Mouse (Mus musculus) hindbrain, embryonic 12.5 days (tissue): Measurements from ENCODE around the gene Tmem203. TPM values are rescaled to one million over a fixed set of nuclear protein-coding genes. Genes with fewer than 3 reads are reported as not detected.

Experiments used
- ATAC-seq: fragments of 200-750 bp; cut with Nextera tagmentation; 2 replicates; pipeline ENCODE4 v1.8.0; 2017; ENCODE audit warnings: moderate TSS enrichment; ENCODE audit not compliant: low FRiP score
- H3K27ac ChIP-seq: fragments of 300-500 bp; sonication (generic); 2 replicates; pipeline ENCODE4 v1.5.1; 2016; ENCODE audit warnings: mild to moderate bottlenecking
- H3K27me3 ChIP-seq: fragments of 300-500 bp; sonication (generic); 2 replicates; pipeline ENCODE4 v1.6.1; 2016; ENCODE audit warnings: mild to moderate bottlenecking
- H3K36me3 ChIP-seq: fragments of 300-500 bp; sonication (generic); 2 replicates; pipeline ENCODE4 v1.6.1; 2016; ENCODE audit warnings: mild to moderate bottlenecking
- H3K4me1 ChIP-seq: fragments of 300-500 bp; sonication (generic); 2 replicates; pipeline ENCODE4 v1.6.1; 2016
- H3K4me2 ChIP-seq: fragments of 300-500 bp; sonication (generic); replicated peaks from 2 replicates; pipeline ENCODE4 v1.6.1; 2016; ENCODE audit warnings: mild to moderate bottlenecking
- H3K4me3 ChIP-seq: fragments of 300-500 bp; sonication (generic); 2 replicates; pipeline ENCODE4 v1.5.1; 2016; ENCODE audit warnings: mild to moderate bottlenecking
- H3K9ac ChIP-seq: fragments of 300-500 bp; sonication (generic); 2 replicates; pipeline ENCODE4 v1.6.1; 2016; ENCODE audit warnings: mild to moderate bottlenecking, moderate library complexity
- H3K9me3 ChIP-seq: fragments of 300-500 bp; sonication (generic); replicated peaks from 2 replicates; pipeline ENCODE4 v1.6.1; 2016; ENCODE audit warnings: mild to moderate bottlenecking
- WGBS: fragments of 180-500 bp; shearing (Covaris S2); methylation state at CpG from one replicate; pipeline ENCODE4 v1.1.7; 2016; 5-methylcytosine and 5-hydroxymethylcytosine counted together
- polyA plus RNA-seq: library from polyadenylated mRNA; unstranded; fragments of >200 nt; fragmentation: Nextera tagmentation; extraction: Ambion mirVana; gene quantifications from 2 replicates; pipeline ENCODE4 v1.2.1, GENCODE M21; 2016

Tmem203 gene
- polyA plus RNA-seq, 1 experiment from 2014 or later, result 18.6 TPM

DNA sequence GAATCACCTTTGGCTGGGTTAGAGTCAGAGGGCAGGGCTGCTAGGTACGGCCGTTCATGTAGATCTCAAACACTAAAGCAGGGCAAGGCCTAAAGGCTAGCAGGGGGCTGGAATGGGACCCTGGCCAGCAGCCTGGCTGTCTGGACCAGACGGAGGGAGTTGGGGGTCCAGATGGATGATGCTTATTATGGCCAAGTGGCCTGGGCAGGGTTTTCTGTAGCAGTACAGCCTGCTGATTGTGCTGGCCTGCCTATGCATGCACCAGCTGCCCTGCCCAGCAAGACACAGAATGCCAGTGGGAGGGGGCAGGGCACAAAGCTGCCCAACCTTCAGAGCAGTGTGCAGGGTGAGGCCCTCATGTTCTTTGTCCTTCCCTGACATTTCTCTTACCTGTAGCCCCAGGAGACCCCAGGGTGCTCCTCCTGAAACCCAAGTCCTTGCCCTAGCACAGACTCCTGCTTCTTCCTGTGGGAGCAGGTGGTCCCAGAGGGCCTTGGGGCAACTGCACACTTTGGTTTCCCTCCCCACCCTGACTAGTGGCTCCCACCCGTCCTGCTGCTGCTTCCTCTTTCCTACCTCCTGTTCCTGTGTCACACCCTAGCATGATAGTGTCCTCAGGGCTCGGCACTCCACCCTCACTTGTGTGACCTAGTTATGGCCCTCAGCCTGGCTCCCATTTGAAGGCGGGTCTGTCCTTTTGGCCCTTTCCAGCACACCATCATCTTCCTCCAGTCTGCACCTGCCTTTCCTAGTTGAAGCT, 10.8 kb downstream of the Tmem203 start:
- Histone ChIP-seq H3K9ac (peak overlapping the region; percentile 13), H3K9me3 (no peaks in the 10 kb centered on the region), H3K36me3 (peaks cover 19% of the 10 kb centered on the region), H3K27ac (0 out of 2 replicates have a peak overlapping the region, but pooled peaks have one; percentile 8), H3K4me2 (peak overlapping the region; percentile 99), H3K4me3 (no peak overlapping the region), H3K4me1 (peaks cover 58% of the 10 kb centered on the region), H3K27me3 (peaks cover 23% of the 10 kb centered on the region)
- ATAC-seq, result no peak
- 61% methylated on average over 6 of the region's 6 CpGs for WGBS

GRCm38 (mm10) chr2:25266720-25267119, 11.5 kb downstream of the Tmem203 start:
- Histone ChIP-seq H3K4me2 (peak overlapping the region; percentile 99), H3K27me3 (peaks cover 23% of the 10 kb centered on the region), H3K4me3 (no peak overlapping the region; the same call in 1 of the 2 replicates), H3K27ac (peak overlapping the region; percentile 8; the same call in 1 of the 2 replicates), H3K9ac (peak overlapping the region; percentile 13), H3K36me3 (peaks cover 19% of the 10 kb centered on the region), H3K9me3 (no peaks in the 10 kb centered on the region), H3K4me1 (peaks cover 65% of the 10 kb centered on the region)
- WGBS, result 46% methylated on average over 2 of the region's 2 CpGs
- no peak for ATAC-seq

DNA sequence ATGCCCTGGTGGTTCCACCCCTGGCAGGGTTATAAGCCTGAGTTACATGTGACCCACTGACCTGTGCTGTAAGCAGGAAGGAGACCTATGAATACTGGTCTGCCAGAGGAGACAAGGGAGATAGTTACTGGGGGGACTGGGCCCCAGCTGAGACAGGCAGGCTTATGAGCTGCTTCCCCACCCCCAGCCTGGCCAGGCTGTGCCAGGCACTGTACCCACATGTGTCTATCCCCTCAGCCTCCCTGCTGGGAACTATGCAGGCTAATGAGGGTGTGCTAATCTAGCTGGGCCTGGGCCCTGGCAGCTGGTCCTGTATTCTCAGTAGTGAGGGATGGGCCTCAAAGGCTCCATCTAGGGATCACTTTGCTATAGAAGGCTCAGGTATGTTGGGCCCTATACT, 12.0 kb downstream of the Tmem203 start:
- Histone ChIP-seq H3K27ac (no peak overlapping the region; the same call in 1 of the 2 replicates), H3K9ac (no peak overlapping the region), H3K4me3 (no peak overlapping the region; the same call in 1 of the 2 replicates), H3K4me2 (peak overlapping the region; percentile 99), H3K27me3 (peaks cover 23% of the 10 kb centered on the region), H3K36me3 (peaks cover 19% of the 10 kb centered on the region), H3K4me1 (peaks cover 62% of the 10 kb centered on the region), H3K9me3 (no peaks in the 10 kb centered on the region)
- ATAC-seq, result no peak

- H3K4me1 ChIP-seq, result peaks cover 62% of the 10 kb centered on the region
- no peak overlapping the region for H3K9ac ChIP-seq
- no peaks in the 10 kb centered on the region for H3K9me3 ChIP-seq
- H3K36me3 ChIP-seq, result peaks cover 19% of the 10 kb centered on the region
- H3K27ac ChIP-seq, result no peak overlapping the region
- no peak overlapping the region for H3K4me3 ChIP-seq
- 73% methylated on average over 4 of the region's 4 CpGs for WGBS
- H3K4me2 ChIP-seq, result 0 out of 2 replicates have a peak overlapping the region, but pooled peaks have one; percentile 11
- ATAC-seq, result no peak
- H3K27me3 ChIP-seq, result peaks cover 23% of the 10 kb centered on the region
Measured at GRCm38 (mm10) chr2:25267746-25268309, 12.6 kb downstream of the Tmem203 start.

- Histone ChIP-seq H3K4me2 (peak within 1 kb of the TSS; percentile 86), H3K27ac (peak within 1 kb of the TSS; percentile 80), H3K4me1 (peaks cover 37% of the 10 kb centered on the region), H3K27me3 (no peaks in the 10 kb centered on the region), H3K36me3 (peaks cover 49% of the 10 kb centered on the region), H3K9ac (peak within 1 kb of the TSS; percentile 93), H3K4me3 (peak within 1 kb of the TSS; percentile 90), H3K9me3 (no peaks in the 10 kb centered on the region)
- under 1% methylated on average over 55 of the region's 55 CpGs for WGBS
- peak; percentile 95 for ATAC-seq
Measured at GRCm38 (mm10) chr2:25271827-25272511, 16.7 kb downstream of the Tmem203 start, which contains the start of the genes Ssna1 and Anapc2. Ssna1 (minus strand) TSS chr2:25272438. Anapc2 (plus strand) TSS chr2:25272478.

GRCm38 (mm10) chr2:25272515-25272914, 17.3 kb downstream of the Tmem203 start:
- no peaks in the 10 kb centered on the region for H3K27me3 ChIP-seq
- peak overlapping the region; percentile 90 for H3K4me3 ChIP-seq
- no peaks in the 10 kb centered on the region for H3K9me3 ChIP-seq
- WGBS, result 2% methylated on average over 29 of the region's 29 CpGs
- peak; percentile 72 for ATAC-seq
- H3K27ac ChIP-seq, result no peak overlapping the region
- peaks cover 54% of the 10 kb centered on the region for H3K36me3 ChIP-seq
- peaks cover 32% of the 10 kb centered on the region for H3K4me1 ChIP-seq
- H3K4me2 ChIP-seq, result peak overlapping the region; percentile 86
- peak overlapping the region; percentile 93 for H3K9ac ChIP-seq

- peak overlapping the region; percentile 86 for H3K4me2 ChIP-seq
- H3K36me3 ChIP-seq, result peaks cover 59% of the 10 kb centered on the region
- ATAC-seq, result no peak; the same call in 1 of the 2 replicates
- H3K27ac ChIP-seq, result no peak overlapping the region
- H3K4me3 ChIP-seq, result peak overlapping the region; percentile 90
- H3K27me3 ChIP-seq, result no peaks in the 10 kb centered on the region
- peak overlapping the region; percentile 93 for H3K9ac ChIP-seq
- H3K4me1 ChIP-seq, result peaks cover 27% of the 10 kb centered on the region
- no peaks in the 10 kb centered on the region for H3K9me3 ChIP-seq
- WGBS, result 34% methylated on average over 16 of the region's 16 CpGs
Measured at GRCm38 (mm10) chr2:25273010-25273409, 17.8 kb downstream of the Tmem203 start.

DNA sequence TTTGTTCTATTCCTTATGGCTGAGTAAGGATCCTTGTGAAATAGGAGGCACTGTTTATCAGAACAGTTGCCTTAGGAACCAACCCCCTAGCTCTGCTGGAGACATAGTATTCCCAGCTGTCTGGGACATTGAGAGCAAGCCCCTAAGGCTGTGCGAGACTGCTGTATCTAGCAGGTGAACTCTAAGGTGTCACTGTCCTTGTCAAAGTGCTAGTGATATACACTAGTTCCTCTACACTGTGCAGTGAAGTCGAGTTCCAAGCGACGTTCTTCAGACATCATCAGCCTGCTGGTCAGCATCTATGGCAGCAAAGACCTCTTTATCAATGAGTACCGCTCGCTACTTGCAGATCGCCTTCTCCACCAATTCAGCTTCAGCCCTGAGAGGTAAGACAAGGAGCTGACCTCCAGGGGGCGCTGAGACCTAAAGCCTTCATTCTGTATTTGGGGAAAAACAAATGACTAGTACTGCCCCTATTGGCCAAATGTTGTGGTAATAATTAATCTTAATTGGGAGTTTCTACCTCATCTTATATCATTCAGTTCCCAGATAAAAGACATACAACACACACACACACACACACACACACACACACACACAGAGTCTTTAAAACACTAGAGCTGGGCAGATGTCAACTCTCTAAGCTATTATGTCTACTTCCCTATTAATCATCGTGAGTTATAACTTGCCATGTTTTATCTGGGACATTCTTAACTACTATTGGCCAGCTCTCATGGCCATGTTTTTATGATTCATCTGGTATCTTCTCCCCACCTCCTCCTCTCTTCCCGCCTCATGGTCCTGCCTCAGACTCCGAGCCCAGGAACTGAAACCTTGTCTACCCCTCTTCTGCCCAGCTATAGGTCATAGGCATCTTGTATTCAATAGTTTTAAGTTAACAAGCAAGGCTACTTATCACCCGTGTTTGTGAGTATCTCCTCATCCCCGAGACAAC, 24.0 kb downstream of the Tmem203 start:
- peaks cover 92% of the 10 kb centered on the region for H3K36me3 ChIP-seq
- ATAC-seq, result no peak
- H3K9me3 ChIP-seq, result no peaks in the 10 kb centered on the region
- H3K4me3 ChIP-seq, result no peak overlapping the region
- no peak overlapping the region for H3K4me2 ChIP-seq
- WGBS, result 60% methylated on average over 13 of the region's 13 CpGs
- 0 out of 2 replicates have a peak, but pooled peaks cover 3% of the 10 kb centered on the region for H3K4me1 ChIP-seq
- H3K9ac ChIP-seq, result no peak overlapping the region
- no peaks in the 10 kb centered on the region for H3K27me3 ChIP-seq
- no peak overlapping the region for H3K27ac ChIP-seq

- WGBS, result 91% methylated on average over 2 of the region's 2 CpGs
- Histone ChIP-seq H3K4me3 (no peak overlapping the region), H3K4me1 (peaks cover 5% of the 10 kb centered on the region), H3K4me2 (no peak overlapping the region), H3K27ac (no peak overlapping the region), H3K9me3 (no peaks in the 10 kb centered on the region), H3K36me3 (peaks cover 54% of the 10 kb centered on the region), H3K27me3 (peaks cover 37% of the 10 kb centered on the region), H3K9ac (no peak overlapping the region)
- ATAC-seq, result no peak
Measured at GRCm38 (mm10) chr2:25285551-25285950, 30.3 kb downstream of the Tmem203 start.

DNA sequence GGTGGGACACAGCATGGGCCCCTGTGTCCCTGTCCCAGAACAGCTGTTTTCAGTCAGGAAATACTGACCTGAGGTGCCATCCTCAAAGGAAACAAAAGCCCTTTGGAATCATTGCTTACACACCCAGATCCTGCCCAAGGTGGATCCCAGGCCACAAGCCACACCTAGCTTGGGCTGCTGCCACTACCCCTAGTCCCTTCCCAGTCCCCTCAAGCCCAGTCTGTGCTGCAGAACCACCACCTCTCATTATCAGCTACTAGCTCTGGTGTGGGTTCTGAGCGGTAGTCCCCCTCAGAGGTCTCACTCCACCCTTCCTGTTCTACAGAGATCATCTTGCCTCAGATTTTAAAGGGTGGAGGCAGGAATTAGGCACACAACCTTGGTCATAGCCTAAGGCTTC, 31.1 kb downstream of the Tmem203 start:
- no peaks in the 10 kb centered on the region for H3K9me3 ChIP-seq
- no peak overlapping the region for H3K27ac ChIP-seq
- no peak for ATAC-seq
- H3K4me2 ChIP-seq, result no peak overlapping the region
- WGBS, result 75% methylated on average over 1 of the region's 1 CpGs
- peaks cover 47% of the 10 kb centered on the region for H3K36me3 ChIP-seq
- H3K9ac ChIP-seq, result no peak overlapping the region
- peaks cover 5% of the 10 kb centered on the region for H3K4me1 ChIP-seq
- peaks cover 44% of the 10 kb centered on the region for H3K27me3 ChIP-seq
- no peak overlapping the region for H3K4me3 ChIP-seq

DNA sequence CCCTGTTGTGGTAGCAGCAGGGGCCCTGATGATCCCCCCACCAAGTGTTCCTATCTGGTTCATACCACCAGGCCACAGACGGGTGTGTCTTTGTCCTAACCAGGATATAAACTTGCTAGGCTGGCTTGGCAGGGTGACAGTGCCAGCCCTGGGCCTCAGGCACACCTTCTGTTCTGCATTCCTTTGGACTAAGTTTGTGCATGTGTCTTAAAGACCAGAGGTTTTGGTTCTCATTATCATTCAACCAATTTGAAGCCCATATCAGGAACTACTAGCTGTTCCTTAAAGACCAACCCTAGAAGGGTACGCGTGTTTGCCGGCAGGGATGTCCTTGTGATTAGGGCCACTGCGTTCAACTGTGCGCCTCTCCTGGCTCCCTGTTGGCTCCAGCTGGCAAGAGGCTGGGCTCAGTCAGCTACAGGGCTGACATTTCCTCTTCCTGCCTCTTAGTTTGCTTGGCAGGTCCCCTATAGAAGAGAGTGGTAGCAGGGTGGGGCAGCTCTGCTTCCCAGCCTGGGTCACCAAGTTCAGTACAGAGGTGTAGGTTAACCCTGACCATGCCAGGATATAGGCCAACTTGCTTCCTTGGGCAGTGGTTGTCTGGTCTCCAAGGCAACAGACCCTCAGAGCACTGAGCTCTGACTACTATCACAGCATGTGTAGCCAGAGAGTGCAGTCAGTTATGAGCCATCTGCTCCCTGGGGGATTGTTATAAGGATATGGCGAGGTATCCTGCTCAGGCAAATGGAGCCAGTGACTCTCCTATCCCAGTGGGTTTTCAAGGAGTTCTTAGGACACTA, 31.8 kb downstream of the Tmem203 start:
- H3K9me3 ChIP-seq, result no peaks in the 10 kb centered on the region
- no peak overlapping the region for H3K27ac ChIP-seq
- peaks cover 51% of the 10 kb centered on the region for H3K27me3 ChIP-seq
- peaks cover 9% of the 10 kb centered on the region for H3K4me1 ChIP-seq
- H3K9ac ChIP-seq, result no peak overlapping the region
- peaks cover 42% of the 10 kb centered on the region for H3K36me3 ChIP-seq
- no peak overlapping the region for H3K4me3 ChIP-seq
- no peak for ATAC-seq
- 55% methylated on average over 7 of the region's 7 CpGs for WGBS
- H3K4me2 ChIP-seq, result no peak overlapping the region
